ENCODE assay signal across 9 mouse cellular contexts in the genomic region with DNA sequence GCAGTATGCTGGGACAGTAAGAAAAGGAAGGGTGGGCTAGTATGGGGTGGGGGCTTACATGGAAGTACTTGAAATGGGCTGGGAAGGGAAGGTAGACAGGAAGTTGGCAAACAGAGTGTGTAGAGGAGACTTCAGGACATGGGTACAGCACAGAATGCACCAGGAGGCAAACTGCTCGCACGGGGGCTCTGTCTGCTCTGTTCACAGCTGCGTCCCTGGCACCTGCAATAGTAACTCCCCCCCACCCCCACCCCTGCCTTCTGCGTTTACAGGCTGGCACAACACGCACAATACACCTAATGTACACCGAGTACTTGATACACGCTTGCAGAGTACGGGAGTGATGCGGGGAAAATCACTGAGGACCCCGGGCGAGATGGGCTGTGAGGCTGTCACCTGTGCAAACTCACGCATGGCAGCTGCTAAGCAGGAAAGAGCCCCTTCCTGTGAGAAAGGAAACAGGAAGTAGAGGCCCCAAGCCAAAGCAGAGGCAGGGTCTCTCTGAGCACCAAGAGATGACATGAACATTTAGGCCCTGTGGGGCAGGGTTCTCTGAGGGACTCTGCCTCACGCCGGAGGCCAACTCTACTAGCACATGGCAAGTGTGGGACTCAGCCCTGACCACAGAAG. TPM values are rescaled to one million over a fixed set of nuclear protein-coding genes. Genes with fewer than 3 reads are reported as not detected.
DNase-seq lines count a peak whose midpoint lies in the region; ATAC-seq and TF ChIP-seq lines count a peak whose summit lies in the region.
"Had no signal": no experiment of that assay in that cellular context is flagged by ENCODE, and none has a peak within 500 bp of the region (broad histone marks: within the 10 kb centered on the region; RNA-seq: fewer than 3 reads in every experiment).

No protein-coding gene starts in this region.

- H3K9ac ChIP-seq in midbrain, postnatal 0 days (replicated peaks; ENCODE audit: low read length, poor library complexity, severe bottlenecking): no peak overlapping the region
- H3K9ac ChIP-seq in liver, embryonic 15.5 days: no peak overlapping the region
- H3K9ac ChIP-seq in midbrain, embryonic 11.5 days (ENCODE audit: low read length): no peak overlapping the region

- no peak for TF ChIP-seq CTCF in gastrocnemius, adult 2 months (IDR thresholded peaks at IDR 0.05)
- no peak for TF ChIP-seq CTCF in midbrain, postnatal 0 days (IDR thresholded peaks at IDR 0.05)

- peak overlapping the region; percentile 85 for H3K27ac ChIP-seq in gastrocnemius, adult 2 months
- H3K27ac ChIP-seq in midbrain, embryonic 10.5 days (replicated peaks): peak overlapping the region; percentile 59; the same call in 1 of the 2 replicates
- no peak overlapping the region for H3K27ac ChIP-seq in midbrain, postnatal 0 days (ENCODE audit: low read depth, low read length)
- H3K27ac ChIP-seq in liver, embryonic 15.5 days (replicated peaks): peak overlapping the region; percentile 33; the same call in 1 of the 2 replicates
- H3K27ac ChIP-seq in midbrain, embryonic 11.5 days (ENCODE audit: low read depth, low read length): no peak overlapping the region

- 88% methylated on average over 14 of the region's 14 CpGs for WGBS in midbrain, embryonic 10.5 days
- WGBS in midbrain, postnatal 0 days: 93% methylated on average over 14 of the region's 14 CpGs
- 50% methylated on average over 14 of the region's 14 CpGs for WGBS in liver, embryonic 15.5 days (ENCODE audit: insufficient replicate concordance)
- 93% methylated on average over 14 of the region's 14 CpGs for WGBS in midbrain, embryonic 11.5 days

- peaks cover 28% of the 10 kb centered on the region for H3K4me1 ChIP-seq in midbrain, embryonic 10.5 days
- H3K4me1 ChIP-seq in midbrain, postnatal 0 days (ENCODE audit: insufficient read depth, low read length): peaks cover 2% of the 10 kb centered on the region; the same call in 1 of the 2 replicates
- peaks cover 48% of the 10 kb centered on the region for H3K4me1 ChIP-seq in liver, embryonic 15.5 days (replicated peaks)
- no peaks in the 10 kb centered on the region for H3K4me1 ChIP-seq in midbrain, embryonic 11.5 days (ENCODE audit: control insufficient read depth, insufficient read depth, low read length)

- H3K36me3 ChIP-seq in midbrain, embryonic 10.5 days: peaks cover 8% of the 10 kb centered on the region; the same call in 1 of the 2 replicates
- no peaks in the 10 kb centered on the region; the same call in 1 of the 2 replicates for H3K36me3 ChIP-seq in midbrain, postnatal 0 days (ENCODE audit: insufficient read depth, low read length)
- H3K36me3 ChIP-seq in liver, embryonic 15.5 days (replicated peaks): no peaks in the 10 kb centered on the region
- no peaks in the 10 kb centered on the region for H3K36me3 ChIP-seq in midbrain, embryonic 11.5 days (ENCODE audit: control insufficient read depth, insufficient read depth, low read length)

- H3K9me3 ChIP-seq in midbrain, embryonic 10.5 days (replicated peaks): no peaks in the 10 kb centered on the region
- no peaks in the 10 kb centered on the region for H3K9me3 ChIP-seq in midbrain, postnatal 0 days (ENCODE audit: low read length)
- no peaks in the 10 kb centered on the region for H3K9me3 ChIP-seq in liver, embryonic 15.5 days (replicated peaks)
- no peaks in the 10 kb centered on the region for H3K9me3 ChIP-seq in midbrain, embryonic 11.5 days (ENCODE audit: control insufficient read depth, low read length)

- H3K4me2 ChIP-seq in midbrain, postnatal 0 days (ENCODE audit: low read depth, low read length, poor library complexity, severe bottlenecking): no peak overlapping the region
- H3K4me2 ChIP-seq in liver, embryonic 15.5 days: no peak overlapping the region
- H3K4me2 ChIP-seq in midbrain, embryonic 11.5 days: no peak overlapping the region

- H3K27me3 ChIP-seq in midbrain, embryonic 10.5 days (ENCODE audit: low read depth, poor library complexity, severe bottlenecking): no peaks in the 10 kb centered on the region
- H3K27me3 ChIP-seq in midbrain, postnatal 0 days (ENCODE audit: insufficient read depth, low read length): no peaks in the 10 kb centered on the region
- H3K27me3 ChIP-seq in liver, embryonic 15.5 days: no peaks in the 10 kb centered on the region
- no peaks in the 10 kb centered on the region for H3K27me3 ChIP-seq in midbrain, embryonic 11.5 days (ENCODE audit: control insufficient read depth, insufficient read depth, low read length)

- no peak for DNase-seq in gastrocnemius, adult 2 months
- no peak for DNase-seq in gastrocnemius, postnatal 36 days
- DNase-seq in midbrain, embryonic 10.5 days (ENCODE audit: low spot score): no peak
- no peak for DNase-seq in midbrain, postnatal 0 days (ENCODE audit: low spot score)
- DNase-seq in thymus, postnatal 36 days: peak; percentile 73 to 86
- no peak for DNase-seq in midbrain, embryonic 11.5 days (ENCODE audit: low spot score, missing footprints)
- DNase-seq in urinary bladder, postnatal 4 days (ENCODE audit: low spot score in 2 of 2): no peak
- DNase-seq: cerebellum, postnatal 25 days had no signal

- H3K4me3 ChIP-seq in gastrocnemius, adult 2 months: no peak overlapping the region
- no peak overlapping the region for H3K4me3 ChIP-seq in midbrain, embryonic 10.5 days
- no peak overlapping the region for H3K4me3 ChIP-seq in midbrain, postnatal 0 days (ENCODE audit: low read depth, low read length)
- H3K4me3 ChIP-seq in liver, embryonic 15.5 days (replicated peaks): no peak overlapping the region
- no peak overlapping the region for H3K4me3 ChIP-seq in midbrain, embryonic 11.5 days (ENCODE audit: low read depth, low read length)

- ATAC-seq in midbrain, postnatal 0 days (ENCODE audit: low FRiP score): no peak
- ATAC-seq in liver, embryonic 15.5 days (ENCODE audit: insufficient read depth): no peak
- ATAC-seq in midbrain, embryonic 11.5 days (ENCODE audit: low FRiP score): no peak

- intact Hi-C loops in gastrocnemius, adult 2 months (cut with DNase I): no loop called here
- intact Hi-C loops in gastrocnemius, postnatal 36 days (cut with DNase I): loop anchor here (5.0 kb wide), 1 partner anchor 37 kb away; no protein-coding TSS in a partner anchor

RNA-seq across cellular contexts. Expression of gene Pitpnm2, which starts 34.9 kb away (rescaled TPM):
- total RNA-seq in gastrocnemius, adult 2 months (2021): 10 to 100 TPM; 18.1 to 28.4 TPM
- total RNA-seq in gastrocnemius, postnatal 36 days (2021): 10 to 100 TPM; 18.0 to 19.3 TPM
- polyA plus RNA-seq in midbrain, embryonic 10.5 days (2016; fragmentation: Nextera tagmentation; extraction: Ambion mirVana): 2.9 and 4.0 TPM in 2 replicates
- total RNA-seq in midbrain, postnatal 0 days (2014; rRNA removed): 48.1 and 66.2 TPM in 2 replicates
- polyA plus RNA-seq in midbrain, postnatal 0 days (2015; fragmentation: Nextera tagmentation; extraction: Ambion mirVana): 8.6 and 10.1 TPM in 2 replicates
- polyA plus RNA-seq in liver, embryonic 15.5 days (2015; fragmentation: Nextera tagmentation; extraction: Ambion mirVana): 1.5 and 2.2 TPM in 2 replicates
- polyA plus RNA-seq in midbrain, embryonic 11.5 days (2014; fragmentation: Nextera tagmentation; extraction: Ambion mirVana): 4.6 and 5.0 TPM in 2 replicates

Comparison
In these comparisons a context has a peak if more than half of its experiments do, and no peak if none do; other contexts are left out.
1. H3K27ac ChIP-seq: peak in gastrocnemius, adult 2 months (single experiment), midbrain, embryonic 10.5 days (single experiment) and liver, embryonic 15.5 days (single experiment); none in midbrain, postnatal 0 days (single experiment) and midbrain, embryonic 11.5 days (single experiment).
2. DNase-seq: peak in thymus, postnatal 36 days (2 of 2); none in gastrocnemius, adult 2 months (single experiment), gastrocnemius, postnatal 36 days (0 of 2), midbrain, embryonic 10.5 days (single experiment), midbrain, postnatal 0 days (single experiment), midbrain, embryonic 11.5 days (single experiment) and urinary bladder, postnatal 4 days (0 of 2).